Mouse (Mus musculus): ENCODE results near the gene 0610037L13Rik. TPM values are rescaled to one million over a fixed set of nuclear protein-coding genes. Genes with fewer than 3 reads are reported as not detected.

Gene 0610037L13Rik
- polyA plus RNA-seq, 1 experiment, result 15.0 TPM

GRCm38 (mm10) chr4:107928269-107928668 is 38.7 kb downstream of the 0610037L13Rik start:
- no peak for DNase-seq (ENCODE audit: low read depth in 1 of 2, low spot score in 2 of 2)
- TF ChIP-seq POLR2A (IDR thresholded peaks at IDR 0.05; ENCODE audit: low read depth, low read length), result no peak
- TF ChIP-seq CTCF (IDR thresholded peaks at IDR 0.05; ENCODE audit: extremely low read depth, insufficient read depth, insufficient read length, insufficient replicate concordance), result no peak
- H3K4me1 ChIP-seq (ENCODE audit: control insufficient read depth, insufficient read depth, insufficient read length), result no peaks in the 10 kb centered on the region
- H3K4me3 ChIP-seq (ENCODE audit: extremely low read depth, insufficient read depth, insufficient read length), result no peak overlapping the region
- no peaks in the 10 kb centered on the region for H3K36me3 ChIP-seq (ENCODE audit: control insufficient read depth, insufficient read depth, low read length)
- 69% methylated on average over 2 of the region's 2 CpGs for WGBS
- H3K27ac ChIP-seq (ENCODE audit: insufficient read depth, low read length), result no peak overlapping the region
- no peaks in the 10 kb centered on the region for H3K27me3 ChIP-seq (ENCODE audit: control insufficient read depth, insufficient read depth, low read length)

- no peaks in the 10 kb centered on the region for H3K36me3 ChIP-seq (ENCODE audit: control insufficient read depth, insufficient read depth, low read length)
- WGBS, result 84% methylated on average over 2 of the region's 2 CpGs
- no peak for TF ChIP-seq POLR2A (IDR thresholded peaks at IDR 0.05; ENCODE audit: low read depth, low read length)
- TF ChIP-seq CTCF (IDR thresholded peaks at IDR 0.05; ENCODE audit: extremely low read depth, insufficient read depth, insufficient read length, insufficient replicate concordance), result no peak
Measured at GRCm38 (mm10) chr4:107928726-107929125, 39.1 kb downstream of the 0610037L13Rik start.

DNA sequence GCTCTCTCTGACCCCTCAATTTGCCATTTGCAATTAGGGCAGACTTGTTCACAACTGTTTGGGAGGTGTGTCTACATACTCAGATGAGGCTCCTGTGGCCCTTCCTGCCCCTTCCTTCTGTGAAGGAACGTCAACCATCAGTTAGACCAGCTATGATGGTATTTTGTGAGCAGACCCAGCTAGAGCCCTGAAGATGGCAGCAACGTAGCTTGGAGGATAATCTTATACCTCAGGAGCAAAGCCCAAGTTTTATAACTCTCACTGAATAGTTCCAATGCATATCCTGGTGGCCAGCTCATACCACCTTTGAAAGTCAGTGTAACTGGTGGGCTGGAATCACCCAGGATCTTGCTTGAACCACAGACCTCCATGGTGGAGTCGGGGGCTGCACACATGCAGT is 41.8 kb downstream of the 0610037L13Rik start:
- TF ChIP-seq CTCF (IDR thresholded peaks at IDR 0.05; ENCODE audit: extremely low read depth, insufficient read depth, insufficient read length, insufficient replicate concordance), result no peak
- no peak for TF ChIP-seq POLR2A (IDR thresholded peaks at IDR 0.05; ENCODE audit: low read depth, low read length)
- Histone ChIP-seq H3K27me3 (ENCODE audit: control insufficient read depth, insufficient read depth, low read length) (no peaks in the 10 kb centered on the region), H3K4me3 (ENCODE audit: extremely low read depth, insufficient read depth, insufficient read length) (no peak overlapping the region), H3K4me1 (ENCODE audit: control insufficient read depth, insufficient read depth, insufficient read length) (no peaks in the 10 kb centered on the region), H3K36me3 (ENCODE audit: control insufficient read depth, insufficient read depth, low read length) (no peaks in the 10 kb centered on the region), H3K27ac (ENCODE audit: insufficient read depth, low read length) (no peak overlapping the region)
- no peak for DNase-seq (ENCODE audit: low read depth in 1 of 2, low spot score in 2 of 2)
- WGBS, result 72% methylated on average over 3 of the region's 3 CpGs

More at GRCm38 (mm10) chr4:107928726-107929125, 39.1 kb downstream of the 0610037L13Rik start:
- no peaks in the 10 kb centered on the region for H3K27me3 ChIP-seq (ENCODE audit: control insufficient read depth, insufficient read depth, low read length)
- DNase-seq (ENCODE audit: low read depth in 1 of 2, low spot score in 2 of 2), result no peak
- H3K4me3 ChIP-seq (ENCODE audit: extremely low read depth, insufficient read depth, insufficient read length), result no peak overlapping the region
- no peaks in the 10 kb centered on the region for H3K4me1 ChIP-seq (ENCODE audit: control insufficient read depth, insufficient read depth, insufficient read length)
- H3K27ac ChIP-seq (ENCODE audit: insufficient read depth, low read length), result no peak overlapping the region

- DNase-seq (ENCODE audit: low read depth in 1 of 2, low spot score in 2 of 2), result no peak
- 89% methylated on average over 8 of the region's 8 CpGs for WGBS
- H3K4me3 ChIP-seq (ENCODE audit: extremely low read depth, insufficient read depth, insufficient read length), result no peak overlapping the region
- TF ChIP-seq POLR2A (IDR thresholded peaks at IDR 0.05; ENCODE audit: low read depth, low read length), result no peak
- no peak for TF ChIP-seq CTCF (IDR thresholded peaks at IDR 0.05; ENCODE audit: extremely low read depth, insufficient read depth, insufficient read length, insufficient replicate concordance)
- H3K27me3 ChIP-seq (ENCODE audit: control insufficient read depth, insufficient read depth, low read length), result no peaks in the 10 kb centered on the region
- no peaks in the 10 kb centered on the region for H3K36me3 ChIP-seq (ENCODE audit: control insufficient read depth, insufficient read depth, low read length)
- H3K4me1 ChIP-seq (ENCODE audit: control insufficient read depth, insufficient read depth, insufficient read length), result no peaks in the 10 kb centered on the region
- no peak overlapping the region for H3K27ac ChIP-seq (ENCODE audit: insufficient read depth, low read length)
Measured at GRCm38 (mm10) chr4:107933239-107933638, 43.6 kb downstream of the 0610037L13Rik start.

- no peak for TF ChIP-seq CTCF (IDR thresholded peaks at IDR 0.05; ENCODE audit: extremely low read depth, insufficient read depth, insufficient read length, insufficient replicate concordance)
- no peak for TF ChIP-seq POLR2A (IDR thresholded peaks at IDR 0.05; ENCODE audit: low read depth, low read length)
- 25% methylated on average over 3 of the region's 3 CpGs for WGBS
Measured at GRCm38 (mm10) chr4:107935254-107935653, 45.6 kb downstream of the 0610037L13Rik start.

GRCm38 (mm10) chr4:107937338-107937737 is 47.7 kb downstream of the 0610037L13Rik start:
- Histone ChIP-seq H3K4me1 (ENCODE audit: control insufficient read depth, insufficient read depth, insufficient read length) (peaks cover 5% of the 10 kb centered on the region; the same call in 1 of the 2 replicates), H3K27ac (ENCODE audit: insufficient read depth, low read length) (no peak overlapping the region), H3K4me3 (ENCODE audit: extremely low read depth, insufficient read depth, insufficient read length) (no peak overlapping the region), H3K36me3 (ENCODE audit: control insufficient read depth, insufficient read depth, low read length) (no peaks in the 10 kb centered on the region), H3K27me3 (ENCODE audit: control insufficient read depth, insufficient read depth, low read length) (no peaks in the 10 kb centered on the region)
- peak in 1 of 2 experiments; percentile 28 for DNase-seq (ENCODE audit: low read depth in 1 of 2, low spot score in 2 of 2)
- TF ChIP-seq POLR2A (IDR thresholded peaks at IDR 0.05; ENCODE audit: low read depth, low read length) (no peak), CTCF (IDR thresholded peaks at IDR 0.05; ENCODE audit: extremely low read depth, insufficient read depth, insufficient read length, insufficient replicate concordance) (peak; percentile 27; the same call in 1 of the 2 replicates)
- 31% methylated on average over 6 of the region's 6 CpGs for WGBS

More at GRCm38 (mm10) chr4:107935254-107935653, 45.6 kb downstream of the 0610037L13Rik start:
- DNase-seq (ENCODE audit: low read depth in 1 of 2, low spot score in 2 of 2), result no peak
- Histone ChIP-seq H3K36me3 (ENCODE audit: control insufficient read depth, insufficient read depth, low read length) (no peaks in the 10 kb centered on the region), H3K27ac (ENCODE audit: insufficient read depth, low read length) (no peak overlapping the region), H3K4me3 (ENCODE audit: extremely low read depth, insufficient read depth, insufficient read length) (no peak overlapping the region), H3K4me1 (ENCODE audit: control insufficient read depth, insufficient read depth, insufficient read length) (peaks cover 5% of the 10 kb centered on the region; the same call in 1 of the 2 replicates), H3K27me3 (ENCODE audit: control insufficient read depth, insufficient read depth, low read length) (no peaks in the 10 kb centered on the region)

DNA sequence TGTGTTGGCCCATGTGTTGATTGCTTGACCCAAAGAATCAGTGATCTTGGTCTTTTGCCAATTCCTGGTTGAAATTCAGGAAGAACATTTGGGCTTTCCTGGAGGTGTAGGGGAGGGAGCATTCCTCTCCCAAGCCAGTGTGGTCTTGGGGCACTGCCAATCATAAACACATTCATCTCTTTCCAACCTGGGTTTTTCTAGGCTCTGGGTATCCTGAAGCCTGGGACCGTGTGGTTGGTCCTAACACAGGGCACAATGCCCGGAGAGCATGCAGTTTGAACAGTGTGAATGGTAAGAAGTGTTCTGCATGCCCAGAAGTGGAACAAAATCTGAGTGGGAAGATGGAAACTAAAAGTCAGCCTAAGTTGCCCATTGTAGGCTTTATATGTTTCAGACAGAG is 48.5 kb downstream of the 0610037L13Rik start:
- H3K27me3 ChIP-seq (ENCODE audit: control insufficient read depth, insufficient read depth, low read length), result no peaks in the 10 kb centered on the region
- H3K27ac ChIP-seq (ENCODE audit: insufficient read depth, low read length), result no peak overlapping the region
- TF ChIP-seq POLR2A (IDR thresholded peaks at IDR 0.05; ENCODE audit: low read depth, low read length) (no peak), CTCF (IDR thresholded peaks at IDR 0.05; ENCODE audit: extremely low read depth, insufficient read depth, insufficient read length, insufficient replicate concordance) (no peak)
- 86% methylated on average over 2 of the region's 2 CpGs for WGBS
- no peak for DNase-seq (ENCODE audit: low read depth in 1 of 2, low spot score in 2 of 2)
- no peaks in the 10 kb centered on the region for H3K36me3 ChIP-seq (ENCODE audit: control insufficient read depth, insufficient read depth, low read length)
- no peak overlapping the region for H3K4me3 ChIP-seq (ENCODE audit: extremely low read depth, insufficient read depth, insufficient read length)
- peaks cover 5% of the 10 kb centered on the region; the same call in 1 of the 2 replicates for H3K4me1 ChIP-seq (ENCODE audit: control insufficient read depth, insufficient read depth, insufficient read length)

Measured in spleen, adult 2 months (tissue).